Mouse (Mus musculus) G1E (cell line): Measurements from ENCODE around the gene Trp53tg5.

Experiments used
- CTCF ChIP-seq: IDR thresholded peaks from 2 replicates; pipeline ENCODE4 v1.5.1; 2012; ENCODE audit warnings: low read depth, low read length, inconsistent platforms, mixed read lengths
- GATA1 ChIP-seq: IDR thresholded peaks from 2 replicates; pipeline ENCODE4 v1.6.1; 2012; ENCODE audit warnings: borderline replicate concordance, low read length, inconsistent platforms, mixed read lengths
- GATA2 ChIP-seq: IDR thresholded peaks from 2 replicates; pipeline ENCODE4 v1.6.1; 2012; ENCODE audit warnings: low read depth, low read length, inconsistent platforms, borderline replicate concordance
- POLR2AphosphoS5 ChIP-seq: IDR thresholded peaks from 2 replicates; pipeline ENCODE4 v1.6.1; 2012; ENCODE audit warnings: low read depth, low read length, inconsistent platforms; ENCODE audit not compliant: insufficient replicate concordance

GRCm38 (mm10) chr2:164421979-164422378, 51.5 kb downstream of the Trp53tg5 start:
- TF ChIP-seq CTCF (no peak), GATA2 (no peak), GATA1 (no peak), POLR2AphosphoS5 (no peak)
